Mouse (Mus musculus) embryonic facial prominence, embryonic 12.5 days (tissue): ENCODE results near the gene Mgat4e. TPM values are rescaled to one million over a fixed set of nuclear protein-coding genes. Genes with fewer than 3 reads are reported as not detected.
A peak's percentile ranks its signal among the peaks of the same experiment; 100 is the strongest.

ENCODE experiments used
- ATAC-seq: fragments of 200-750 bp; cut with Nextera tagmentation; 2 replicates; pipeline ENCODE4 v1.8.0; 2017; ENCODE audit not compliant: insufficient number of reproducible peaks, insufficient read depth, low FRiP score, low TSS enrichment
- H3K27ac ChIP-seq: fragments of 300-500 bp; sonication (generic); 2 replicates; pipeline ENCODE4 v1.5.1; 2016; ENCODE audit warnings: mild to moderate bottlenecking
- H3K27me3 ChIP-seq: fragments of 300-500 bp; sonication (generic); 2 replicates; pipeline ENCODE4 v1.6.1; 2016; ENCODE audit warnings: mild to moderate bottlenecking, moderate library complexity
- H3K36me3 ChIP-seq: fragments of 300-500 bp; sonication (generic); 2 replicates; pipeline ENCODE4 v1.6.1; 2016; ENCODE audit warnings: mild to moderate bottlenecking
- H3K4me1 ChIP-seq: fragments of 300-500 bp; sonication (generic); 2 replicates; pipeline ENCODE4 v1.6.1; 2016
- H3K4me2 ChIP-seq: fragments of 300-500 bp; sonication (generic); replicated peaks from 2 replicates; pipeline ENCODE4 v1.6.1; 2016; ENCODE audit warnings: mild to moderate bottlenecking, moderate library complexity
- H3K4me3 ChIP-seq: fragments of 300-500 bp; sonication (generic); 2 replicates; pipeline ENCODE4 v1.5.1; 2016; ENCODE audit warnings: mild to moderate bottlenecking
- H3K9ac ChIP-seq: fragments of 300-500 bp; sonication (generic); 2 replicates; pipeline ENCODE4 v1.6.1; 2016; ENCODE audit warnings: mild to moderate bottlenecking, moderate library complexity
- H3K9me3 ChIP-seq: fragments of 300-500 bp; sonication (generic); 2 replicates; pipeline ENCODE4 v1.6.1; 2016; ENCODE audit warnings: mild to moderate bottlenecking, moderate library complexity
- WGBS: fragments of 180-500 bp; shearing (Covaris S2); methylation state at CpG from one replicate; pipeline ENCODE4 v1.1.7; 2016; 5-methylcytosine and 5-hydroxymethylcytosine counted together
- polyA plus RNA-seq: library from polyadenylated mRNA; unstranded; fragments of >200 nt; fragmentation: Nextera tagmentation; extraction: Ambion mirVana; gene quantifications from 2 replicates; pipeline ENCODE4 v1.2.1, GENCODE M21; 2016

Gene Mgat4e
- polyA plus RNA-seq, 1 experiment from 2014 or later, result 0.12 TPM

GRCm38 (mm10) chr1:134512183-134512582, 37.3 kb downstream of the Mgat4e start:
- H3K4me3 ChIP-seq, result no peak overlapping the region
- peaks cover 29% of the 10 kb centered on the region for H3K27me3 ChIP-seq
- WGBS, result 49% methylated on average over 4 of the region's 4 CpGs
- no peak overlapping the region for H3K27ac ChIP-seq
- H3K4me2 ChIP-seq, result no peak overlapping the region
- H3K9me3 ChIP-seq, result no peaks in the 10 kb centered on the region
- H3K36me3 ChIP-seq, result peaks cover 8% of the 10 kb centered on the region
- ATAC-seq, result no peak
- H3K9ac ChIP-seq, result no peak overlapping the region
- H3K4me1 ChIP-seq, result peaks cover 21% of the 10 kb centered on the region

GRCm38 (mm10) chr1:134510018-134510417, 39.5 kb downstream of the Mgat4e start:
- Histone ChIP-seq H3K27me3 (peaks cover 29% of the 10 kb centered on the region), H3K9ac (no peak overlapping the region), H3K4me2 (no peak overlapping the region), H3K9me3 (no peaks in the 10 kb centered on the region), H3K36me3 (peaks cover 22% of the 10 kb centered on the region), H3K4me3 (no peak overlapping the region), H3K4me1 (peaks cover 6% of the 10 kb centered on the region; the same call in 1 of the 2 replicates), H3K27ac (no peak overlapping the region)
- 47% methylated on average over 7 of the region's 7 CpGs for WGBS
- no peak for ATAC-seq

GRCm38 (mm10) chr1:134506201-134506600, 43.3 kb downstream of the Mgat4e start:
- H3K9ac ChIP-seq, result no peak overlapping the region
- H3K9me3 ChIP-seq, result no peaks in the 10 kb centered on the region
- no peak for ATAC-seq
- no peak overlapping the region for H3K4me3 ChIP-seq
- no peaks in the 10 kb centered on the region for H3K27me3 ChIP-seq
- WGBS, result 93% methylated on average over 8 of the region's 8 CpGs
- no peaks in the 10 kb centered on the region for H3K4me1 ChIP-seq
- H3K4me2 ChIP-seq, result no peak overlapping the region
- no peak overlapping the region for H3K27ac ChIP-seq
- H3K36me3 ChIP-seq, result peaks cover 39% of the 10 kb centered on the region

- peaks cover 20% of the 10 kb centered on the region for H3K36me3 ChIP-seq
- WGBS, result 87% methylated on average over 1 of the region's 1 CpGs
- peaks cover 2% of the 10 kb centered on the region; the same call in 1 of the 2 replicates for H3K4me1 ChIP-seq
These were observed 48.6 kb downstream of the Mgat4e start for GRCm38 (mm10) chr1:134500916-134501315.

GRCm38 (mm10) chr1:134495991-134496390, 53.5 kb downstream of the Mgat4e start:
- H3K27ac ChIP-seq, result no peak overlapping the region
- ATAC-seq, result no peak
- H3K9me3 ChIP-seq, result no peaks in the 10 kb centered on the region
- 73% methylated on average over 10 of the region's 10 CpGs for WGBS
- no peak overlapping the region for H3K4me3 ChIP-seq
- H3K27me3 ChIP-seq, result no peaks in the 10 kb centered on the region
- H3K9ac ChIP-seq, result no peak overlapping the region
- H3K4me2 ChIP-seq, result peak overlapping the region; percentile 55
- no peaks in the 10 kb centered on the region; the same call in 1 of the 2 replicates for H3K36me3 ChIP-seq
- H3K4me1 ChIP-seq, result peaks cover 9% of the 10 kb centered on the region; the same call in 1 of the 2 replicates

More at GRCm38 (mm10) chr1:134500916-134501315, 48.6 kb downstream of the Mgat4e start:
- no peak overlapping the region for H3K4me3 ChIP-seq
- no peaks in the 10 kb centered on the region for H3K9me3 ChIP-seq
- H3K27me3 ChIP-seq, result no peaks in the 10 kb centered on the region
- no peak overlapping the region for H3K4me2 ChIP-seq
- ATAC-seq, result no peak
- no peak overlapping the region for H3K9ac ChIP-seq
- no peak overlapping the region for H3K27ac ChIP-seq

GRCm38 (mm10) chr1:134495216-134495539, 54.3 kb downstream of the Mgat4e start:
- H3K27me3 ChIP-seq, result no peaks in the 10 kb centered on the region
- peak overlapping the region; percentile 62 for H3K9ac ChIP-seq
- ATAC-seq, result no peak
- peak overlapping the region; percentile 73 for H3K4me3 ChIP-seq
- no peaks in the 10 kb centered on the region for H3K9me3 ChIP-seq
- H3K4me2 ChIP-seq, result peak overlapping the region; percentile 55
- H3K36me3 ChIP-seq, result peaks cover 4% of the 10 kb centered on the region
- WGBS, result 18% methylated on average over 5 of the region's 5 CpGs
- peak overlapping the region; percentile 94 for H3K27ac ChIP-seq
- H3K4me1 ChIP-seq, result peaks cover 9% of the 10 kb centered on the region; the same call in 1 of the 2 replicates

- Histone ChIP-seq H3K27me3 (no peaks in the 10 kb centered on the region), H3K4me2 (peak within 1 kb of the TSS; percentile 55), H3K4me1 (peaks cover 9% of the 10 kb centered on the region; the same call in 1 of the 2 replicates), H3K4me3 (peak within 1 kb of the TSS; percentile 73), H3K9me3 (no peaks in the 10 kb centered on the region), H3K36me3 (peaks cover 10% of the 10 kb centered on the region), H3K27ac (peak within 1 kb of the TSS; percentile 94), H3K9ac (peak within 1 kb of the TSS; percentile 62)
- WGBS, result under 1% methylated on average over 58 of the region's 58 CpGs
- ATAC-seq, result peak; percentile 98
These were observed 54.9 kb downstream of the Mgat4e start, which contains the start of gene Rabif for GRCm38 (mm10) chr1:134494428-134495215. TSS of gene Rabif (plus strand) at chr1:134494648.

GRCm38 (mm10) chr1:134493956-134494355, 55.5 kb downstream of the Mgat4e start:
- peaks cover 16% of the 10 kb centered on the region for H3K36me3 ChIP-seq
- H3K4me1 ChIP-seq, result peaks cover 9% of the 10 kb centered on the region; the same call in 1 of the 2 replicates
- peak overlapping the region; percentile 55 for H3K4me2 ChIP-seq
- WGBS, result 19% methylated on average over 5 of the region's 5 CpGs
- peak overlapping the region; percentile 94 for H3K27ac ChIP-seq
- no peaks in the 10 kb centered on the region for H3K27me3 ChIP-seq
- no peaks in the 10 kb centered on the region for H3K9me3 ChIP-seq
- ATAC-seq, result no peak
- H3K4me3 ChIP-seq, result peak overlapping the region; percentile 73
- peak overlapping the region; percentile 62 for H3K9ac ChIP-seq

GRCm38 (mm10) chr1:134493496-134493895, 56.0 kb downstream of the Mgat4e start:
- Histone ChIP-seq H3K27me3 (no peaks in the 10 kb centered on the region), H3K36me3 (peaks cover 21% of the 10 kb centered on the region), H3K9ac (no peak overlapping the region), H3K4me2 (peak overlapping the region; percentile 55; the same call in 1 of the 2 replicates), H3K4me3 (no peak overlapping the region), H3K9me3 (no peaks in the 10 kb centered on the region), H3K4me1 (peaks cover 9% of the 10 kb centered on the region; the same call in 1 of the 2 replicates), H3K27ac (no peak overlapping the region)
- ATAC-seq, result no peak
- WGBS, result 85% methylated on average over 2 of the region's 2 CpGs

- 80% methylated on average over 7 of the region's 7 CpGs for WGBS
- no peak overlapping the region for H3K4me3 ChIP-seq
- no peak overlapping the region for H3K9ac ChIP-seq
- H3K9me3 ChIP-seq, result no peaks in the 10 kb centered on the region
- H3K4me1 ChIP-seq, result peaks cover 9% of the 10 kb centered on the region; the same call in 1 of the 2 replicates
- H3K4me2 ChIP-seq, result no peak overlapping the region
- H3K36me3 ChIP-seq, result peaks cover 32% of the 10 kb centered on the region
- no peak for ATAC-seq
- no peaks in the 10 kb centered on the region for H3K27me3 ChIP-seq
- H3K27ac ChIP-seq, result no peak overlapping the region
These were observed 57.2 kb downstream of the Mgat4e start for GRCm38 (mm10) chr1:134492276-134492675.
